Mouse (Mus musculus): ENCODE measurements around the gene Ccn1. TPM values are rescaled to one million over a fixed set of nuclear protein-coding genes. Genes with fewer than 3 reads are reported as not detected.

Gene Ccn1
- polyA plus RNA-seq, 1 experiment, result 6.1 TPM

- Histone ChIP-seq H3K36me3 (ENCODE audit: control insufficient read depth, insufficient read depth, low read length) (peaks cover 4% of the 10 kb centered on the region), H3K4me1 (ENCODE audit: control insufficient read depth, insufficient read depth, insufficient read length, low read length) (peaks cover 2% of the 10 kb centered on the region; the same call in 1 of the 2 replicates), H3K27ac (ENCODE audit: insufficient read depth, low read depth, low read length) (no peak overlapping the region), H3K27me3 (ENCODE audit: control insufficient read depth, insufficient read depth, low read length) (no peaks in the 10 kb centered on the region), H3K4me3 (ENCODE audit: low read depth, low read length) (no peak overlapping the region)
- TF ChIP-seq POLR2A (IDR thresholded peaks at IDR 0.05; ENCODE audit: low read depth, low read length) (no peak), CTCF (IDR thresholded peaks at IDR 0.05; ENCODE audit: extremely low read depth, insufficient read length, insufficient replicate concordance, low read depth, low read length) (no peak)
- 88% methylated on average over 5 of the region's 5 CpGs for WGBS
These were observed 44.2 kb downstream of the Ccn1 start for GRCm38 (mm10) chr3:145605437-145606123.

GRCm38 (mm10) chr3:145602410-145603206, 47.2 kb downstream of the Ccn1 start:
- WGBS, result 72% methylated on average over 11 of the region's 11 CpGs
- Histone ChIP-seq H3K36me3 (ENCODE audit: control insufficient read depth, insufficient read depth, low read length) (peaks cover 15% of the 10 kb centered on the region), H3K4me3 (ENCODE audit: low read depth, low read length) (no peak overlapping the region), H3K27me3 (ENCODE audit: control insufficient read depth, insufficient read depth, low read length) (no peaks in the 10 kb centered on the region), H3K27ac (ENCODE audit: insufficient read depth, low read depth, low read length) (no peak overlapping the region), H3K4me1 (ENCODE audit: control insufficient read depth, insufficient read depth, insufficient read length, low read length) (no peaks in the 10 kb centered on the region)
- TF ChIP-seq CTCF (IDR thresholded peaks at IDR 0.05; ENCODE audit: extremely low read depth, insufficient read length, insufficient replicate concordance, low read depth, low read length), result no peak
- no peak for TF ChIP-seq POLR2A (IDR thresholded peaks at IDR 0.05; ENCODE audit: low read depth, low read length)

DNA sequence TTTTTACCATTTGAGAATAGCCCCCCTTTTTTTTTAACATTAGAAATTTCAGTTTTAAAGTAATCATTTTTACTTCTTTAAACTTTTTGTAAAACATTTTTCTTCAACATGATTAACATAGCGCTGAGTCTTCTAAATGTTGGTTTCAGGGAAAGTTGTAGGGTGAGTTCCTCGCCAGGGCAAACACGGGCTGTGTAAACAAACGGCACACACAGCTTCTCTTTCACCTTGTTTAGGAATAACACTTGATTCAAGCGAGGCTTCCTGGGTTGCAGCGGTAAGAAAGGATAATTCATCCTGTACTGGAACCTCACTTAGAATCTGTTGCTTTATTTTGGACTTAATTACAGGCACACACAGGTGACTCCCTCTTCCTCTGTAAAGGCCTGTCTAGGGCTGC, 48.4 kb downstream of the Ccn1 start:
- Histone ChIP-seq H3K36me3 (ENCODE audit: control insufficient read depth, insufficient read depth, low read length) (peaks cover 17% of the 10 kb centered on the region), H3K27ac (ENCODE audit: insufficient read depth, low read depth, low read length) (no peak overlapping the region), H3K4me1 (ENCODE audit: control insufficient read depth, insufficient read depth, insufficient read length, low read length) (no peaks in the 10 kb centered on the region), H3K4me3 (ENCODE audit: low read depth, low read length) (no peak overlapping the region), H3K27me3 (ENCODE audit: control insufficient read depth, insufficient read depth, low read length) (no peaks in the 10 kb centered on the region)
- WGBS, result 63% methylated on average over 6 of the region's 6 CpGs
- TF ChIP-seq POLR2A (IDR thresholded peaks at IDR 0.05; ENCODE audit: low read depth, low read length) (no peak), CTCF (IDR thresholded peaks at IDR 0.05; ENCODE audit: extremely low read depth, insufficient read length, insufficient replicate concordance, low read depth, low read length) (no peak)

- Histone ChIP-seq H3K27ac (ENCODE audit: insufficient read depth, low read depth, low read length) (no peak overlapping the region), H3K4me1 (ENCODE audit: control insufficient read depth, insufficient read depth, insufficient read length, low read length) (no peaks in the 10 kb centered on the region), H3K36me3 (ENCODE audit: control insufficient read depth, insufficient read depth, low read length) (peaks cover 17% of the 10 kb centered on the region), H3K27me3 (ENCODE audit: control insufficient read depth, insufficient read depth, low read length) (no peaks in the 10 kb centered on the region), H3K4me3 (ENCODE audit: low read depth, low read length) (no peak overlapping the region)
- no peak for TF ChIP-seq CTCF (IDR thresholded peaks at IDR 0.05; ENCODE audit: extremely low read depth, insufficient read length, insufficient replicate concordance, low read depth, low read length)
- TF ChIP-seq POLR2A (IDR thresholded peaks at IDR 0.05; ENCODE audit: low read depth, low read length), result no peak
- 84% methylated on average over 6 of the region's 6 CpGs for WGBS
These were observed 49.0 kb downstream of the Ccn1 start for GRCm38 (mm10) chr3:145600801-145601200.

DNA sequence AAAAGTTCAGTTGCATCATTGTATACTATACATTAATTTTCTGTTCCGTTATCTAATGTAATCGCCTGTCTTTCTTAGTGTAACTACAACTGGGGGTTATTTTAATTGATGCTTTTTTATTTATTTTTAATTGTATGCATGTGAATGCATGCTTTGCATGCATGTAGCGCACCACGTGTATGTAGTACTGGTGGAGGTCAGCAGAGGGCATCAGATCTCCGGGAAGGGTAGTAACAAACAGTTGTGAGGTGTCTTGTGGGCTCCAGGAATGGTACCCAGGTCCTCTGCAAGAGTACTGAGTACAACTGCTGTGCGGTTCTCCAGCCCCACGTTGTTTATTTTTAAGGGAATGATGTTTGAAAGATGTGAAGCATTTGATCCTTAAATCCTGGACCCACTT, 50.7 kb downstream of the Ccn1 start:
- H3K4me3 ChIP-seq (ENCODE audit: low read depth, low read length), result no peak overlapping the region
- WGBS, result 94% methylated on average over 7 of the region's 7 CpGs
- no peaks in the 10 kb centered on the region for H3K27me3 ChIP-seq (ENCODE audit: control insufficient read depth, insufficient read depth, low read length)
- TF ChIP-seq POLR2A (IDR thresholded peaks at IDR 0.05; ENCODE audit: low read depth, low read length) (no peak), CTCF (IDR thresholded peaks at IDR 0.05; ENCODE audit: extremely low read depth, insufficient read length, insufficient replicate concordance, low read depth, low read length) (no peak)
- H3K36me3 ChIP-seq (ENCODE audit: control insufficient read depth, insufficient read depth, low read length), result peaks cover 27% of the 10 kb centered on the region
- H3K4me1 ChIP-seq (ENCODE audit: control insufficient read depth, insufficient read depth, insufficient read length, low read length), result no peaks in the 10 kb centered on the region
- H3K27ac ChIP-seq (ENCODE audit: insufficient read depth, low read depth, low read length), result no peak overlapping the region

Other genes starting within 250 kb of the Ccn1 start
- gene Znhit6, start 73.8 kb downstream of the Ccn1 start, polyA plus RNA-seq (2012; rRNA removed), result 0.46 and 0.80 TPM in 2 replicates
- 0.42 and 1.7 TPM in 2 replicates for gene Ddah1, start 108.7 kb upstream of the Ccn1 start, polyA plus RNA-seq (2012; rRNA removed)

All from small intestine, adult 2 months (tissue).